Mouse (Mus musculus) neural tube, embryonic 12.5 days (tissue): ENCODE measurements at regions not wholly inside any gene's neighbourhood (a gene's known extent, or its start where the extent isn't known, plus 50 kb on each side); places are given as distances from the start of the nearest gene placed in this dataset.
A peak's percentile ranks its signal among the peaks of the same experiment; 100 is the strongest.

Experiments
- ATAC-seq: fragments of 200-750 bp; cut with Nextera tagmentation; 2 replicates; pipeline ENCODE4 v1.8.0; 2017; ENCODE audit warnings: low read depth, mild to moderate bottlenecking, moderate TSS enrichment, moderate library complexity; ENCODE audit not compliant: low FRiP score
- H3K27ac ChIP-seq: fragments of 300-500 bp; sonication (generic); 2 replicates; pipeline ENCODE4 v1.5.1; 2016
- H3K27me3 ChIP-seq: fragments of 300-500 bp; sonication (generic); replicated peaks from 2 replicates; pipeline ENCODE4 v1.6.1; 2016; ENCODE audit warnings: mild to moderate bottlenecking
- H3K36me3 ChIP-seq: fragments of 300-500 bp; sonication (generic); 2 replicates; pipeline ENCODE4 v1.6.1; 2016; ENCODE audit warnings: mild to moderate bottlenecking
- H3K4me1 ChIP-seq: fragments of 300-500 bp; sonication (generic); 2 replicates; pipeline ENCODE4 v1.6.1; 2016
- H3K4me2 ChIP-seq: fragments of 300-500 bp; sonication (generic); replicated peaks from 2 replicates; pipeline ENCODE4 v1.6.1; 2016; ENCODE audit warnings: mild to moderate bottlenecking
- H3K4me3 ChIP-seq: fragments of 300-500 bp; sonication (generic); 2 replicates; pipeline ENCODE4 v1.5.1; 2016
- H3K9ac ChIP-seq: fragments of 300-500 bp; sonication (generic); 2 replicates; pipeline ENCODE4 v1.6.1; 2016; ENCODE audit warnings: mild to moderate bottlenecking
- H3K9me3 ChIP-seq: fragments of 300-500 bp; sonication (generic); 2 replicates; pipeline ENCODE4 v1.6.1; 2016; ENCODE audit warnings: mild to moderate bottlenecking
- WGBS: fragments of 180-500 bp; shearing (Covaris S2); methylation state at CpG from one replicate; pipeline ENCODE4 v1.1.7; 2016; 5-methylcytosine and 5-hydroxymethylcytosine counted together

DNA sequence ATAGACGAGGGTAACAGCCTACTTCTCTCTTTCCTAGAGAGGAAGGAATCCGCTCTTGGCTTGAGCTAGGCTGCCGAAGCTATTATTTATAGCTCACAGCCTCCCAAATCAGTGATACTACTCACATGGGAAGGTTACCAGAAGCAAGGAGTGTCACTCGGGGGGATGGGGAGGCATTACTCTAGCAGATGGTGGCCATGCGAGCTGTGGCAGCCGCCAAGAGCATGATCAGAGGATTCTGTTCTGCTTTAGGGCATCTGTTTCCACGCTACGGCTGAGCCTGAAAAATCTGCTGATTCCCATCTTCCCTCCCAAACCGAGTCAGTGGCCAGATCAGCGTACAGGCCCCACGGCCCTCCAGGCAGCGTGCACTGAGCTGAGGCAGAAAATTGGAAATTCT lies 79.5 kb downstream of the Kctd12 start:
- Histone ChIP-seq H3K27me3 (no peaks in the 10 kb centered on the region), H3K4me1 (no peaks in the 10 kb centered on the region), H3K4me2 (no peak overlapping the region), H3K9ac (no peak overlapping the region), H3K9me3 (no peaks in the 10 kb centered on the region), H3K4me3 (no peak overlapping the region), H3K36me3 (no peaks in the 10 kb centered on the region), H3K27ac (no peak overlapping the region)
- WGBS = 52% methylated on average over 12 of the region's 12 CpGs
- ATAC-seq = 0 out of 2 replicates have a peak, but pooled peaks have one; percentile 41

- Histone ChIP-seq H3K4me2 (no peak overlapping the region), H3K4me1 (no peaks in the 10 kb centered on the region), H3K9me3 (no peaks in the 10 kb centered on the region), H3K27ac (no peak overlapping the region), H3K9ac (no peak overlapping the region), H3K27me3 (no peaks in the 10 kb centered on the region), H3K36me3 (no peaks in the 10 kb centered on the region), H3K4me3 (no peak overlapping the region)
- 93% methylated on average over 7 of the region's 7 CpGs for whole genome bisulfite sequencing
- no peak for ATAC-seq
Observed at GRCm38 (mm10) chr14:102902236-102902635, 80.2 kb downstream of the Kctd12 start.

DNA sequence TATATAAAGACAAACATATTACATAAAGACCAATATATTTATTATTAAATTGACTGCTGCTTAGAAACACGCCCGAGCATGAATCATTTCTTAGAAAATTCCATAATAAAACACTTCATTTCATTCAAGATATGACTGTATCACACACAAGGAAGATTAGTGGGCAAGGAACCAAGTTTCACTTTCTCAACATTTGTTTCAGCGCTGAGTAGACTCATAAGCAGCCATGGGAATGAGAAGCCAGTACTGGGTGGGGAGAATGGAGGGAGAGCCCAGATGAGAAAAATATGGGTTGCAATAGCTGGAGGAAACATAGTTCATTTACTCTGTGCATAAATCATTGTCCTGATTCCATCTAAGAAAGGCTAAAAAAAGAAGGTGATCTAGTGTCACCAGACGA lies 84.0 kb downstream of the Kctd12 start:
- Histone ChIP-seq H3K9me3 (no peaks in the 10 kb centered on the region), H3K36me3 (no peaks in the 10 kb centered on the region), H3K4me1 (no peaks in the 10 kb centered on the region), H3K4me3 (no peak overlapping the region), H3K9ac (no peak overlapping the region), H3K27me3 (no peaks in the 10 kb centered on the region), H3K4me2 (no peak overlapping the region), H3K27ac (no peak overlapping the region)
- 88% methylated on average over 4 of the region's 4 CpGs for WGBS
- no peak for ATAC-seq

GRCm38 (mm10) chr14:102897039-102897438 lies 85.4 kb downstream of the Kctd12 start:
- Histone ChIP-seq H3K4me3 (no peak overlapping the region), H3K27ac (no peak overlapping the region), H3K27me3 (no peaks in the 10 kb centered on the region), H3K4me1 (no peaks in the 10 kb centered on the region), H3K36me3 (no peaks in the 10 kb centered on the region), H3K4me2 (no peak overlapping the region), H3K9ac (no peak overlapping the region), H3K9me3 (no peaks in the 10 kb centered on the region)
- WGBS = 98% methylated on average over 1 of the region's 1 CpGs
- no peak for ATAC-seq

DNA sequence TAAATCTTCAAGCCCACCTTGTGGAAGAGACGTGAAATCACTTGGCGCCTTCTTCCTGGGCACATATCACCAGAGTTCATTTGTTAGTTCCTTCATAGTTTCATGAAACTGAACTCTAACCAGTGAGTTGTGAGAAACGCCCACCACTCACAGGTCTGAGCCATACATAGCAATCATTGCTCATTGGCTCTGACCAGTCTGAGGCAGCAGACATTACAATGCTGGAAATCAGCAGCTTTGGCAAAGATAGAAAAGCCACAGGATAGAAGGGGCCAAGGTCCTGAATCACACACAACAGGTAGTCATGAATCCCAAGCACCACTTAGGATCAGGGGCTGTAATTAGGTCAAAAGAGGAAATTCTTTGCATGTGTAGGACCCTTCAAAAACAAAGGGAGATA lies 85.9 kb downstream of the Kctd12 start:
- no peak for ATAC-seq
- Histone ChIP-seq H3K27me3 (no peaks in the 10 kb centered on the region), H3K4me2 (no peak overlapping the region), H3K27ac (no peak overlapping the region), H3K9me3 (no peaks in the 10 kb centered on the region), H3K36me3 (no peaks in the 10 kb centered on the region), H3K4me1 (no peaks in the 10 kb centered on the region), H3K9ac (no peak overlapping the region), H3K4me3 (no peak overlapping the region)
- 91% methylated on average over 3 of the region's 3 CpGs for WGBS

- Histone ChIP-seq H3K9me3 (no peaks in the 10 kb centered on the region), H3K27ac (no peak overlapping the region), H3K4me1 (no peaks in the 10 kb centered on the region), H3K4me3 (no peak overlapping the region), H3K36me3 (no peaks in the 10 kb centered on the region), H3K4me2 (no peak overlapping the region), H3K27me3 (no peaks in the 10 kb centered on the region), H3K9ac (no peak overlapping the region)
- 93% methylated on average over 7 of the region's 7 CpGs for WGBS
- no peak for ATAC-seq
Observed at GRCm38 (mm10) chr14:102893241-102893640, 89.2 kb downstream of the Kctd12 start.

- 64% methylated on average over 4 of the region's 4 CpGs for WGBS
- Histone ChIP-seq H3K27me3 (no peaks in the 10 kb centered on the region), H3K36me3 (no peaks in the 10 kb centered on the region), H3K4me2 (no peak overlapping the region), H3K4me3 (no peak overlapping the region), H3K27ac (no peak overlapping the region), H3K4me1 (no peaks in the 10 kb centered on the region), H3K9ac (no peak overlapping the region), H3K9me3 (no peaks in the 10 kb centered on the region)
- no peak for ATAC-seq
Observed at GRCm38 (mm10) chr14:102891552-102891951, 90.9 kb downstream of the Kctd12 start.

DNA sequence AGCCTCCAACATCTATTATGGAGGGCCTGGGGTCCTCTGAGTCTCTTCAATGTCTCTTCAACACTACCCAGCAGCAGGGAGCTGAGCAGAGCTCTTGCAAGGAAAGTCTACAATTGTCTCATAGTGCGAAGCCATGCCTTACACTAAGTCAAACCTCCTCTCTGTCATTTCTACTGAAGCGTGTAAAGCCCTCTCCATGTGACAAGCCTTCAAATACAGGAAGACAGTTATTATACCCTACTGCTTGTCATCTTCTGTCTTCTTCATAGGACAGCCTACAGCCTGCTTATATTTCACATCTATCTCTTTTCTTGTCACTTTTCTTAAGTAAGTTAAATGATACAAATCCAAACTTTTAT lies 97.2 kb downstream of the Kctd12 start:
- Histone ChIP-seq H3K9ac (no peak overlapping the region), H3K27me3 (no peaks in the 10 kb centered on the region), H3K4me1 (no peaks in the 10 kb centered on the region), H3K36me3 (no peaks in the 10 kb centered on the region), H3K27ac (no peak overlapping the region), H3K4me3 (no peak overlapping the region), H3K9me3 (no peaks in the 10 kb centered on the region), H3K4me2 (no peak overlapping the region)
- ATAC-seq = no peak
- WGBS = 87% methylated on average over 2 of the region's 2 CpGs

GRCm38 (mm10) chr14:102884539-102885239 lies 97.7 kb downstream of the Kctd12 start:
- ATAC-seq = no peak
- Histone ChIP-seq H3K27me3 (no peaks in the 10 kb centered on the region), H3K9me3 (no peaks in the 10 kb centered on the region), H3K27ac (no peak overlapping the region), H3K9ac (no peak overlapping the region), H3K4me3 (no peak overlapping the region), H3K36me3 (no peaks in the 10 kb centered on the region), H3K4me2 (no peak overlapping the region), H3K4me1 (no peaks in the 10 kb centered on the region)
- WGBS = 91% methylated on average over 10 of the region's 10 CpGs

DNA sequence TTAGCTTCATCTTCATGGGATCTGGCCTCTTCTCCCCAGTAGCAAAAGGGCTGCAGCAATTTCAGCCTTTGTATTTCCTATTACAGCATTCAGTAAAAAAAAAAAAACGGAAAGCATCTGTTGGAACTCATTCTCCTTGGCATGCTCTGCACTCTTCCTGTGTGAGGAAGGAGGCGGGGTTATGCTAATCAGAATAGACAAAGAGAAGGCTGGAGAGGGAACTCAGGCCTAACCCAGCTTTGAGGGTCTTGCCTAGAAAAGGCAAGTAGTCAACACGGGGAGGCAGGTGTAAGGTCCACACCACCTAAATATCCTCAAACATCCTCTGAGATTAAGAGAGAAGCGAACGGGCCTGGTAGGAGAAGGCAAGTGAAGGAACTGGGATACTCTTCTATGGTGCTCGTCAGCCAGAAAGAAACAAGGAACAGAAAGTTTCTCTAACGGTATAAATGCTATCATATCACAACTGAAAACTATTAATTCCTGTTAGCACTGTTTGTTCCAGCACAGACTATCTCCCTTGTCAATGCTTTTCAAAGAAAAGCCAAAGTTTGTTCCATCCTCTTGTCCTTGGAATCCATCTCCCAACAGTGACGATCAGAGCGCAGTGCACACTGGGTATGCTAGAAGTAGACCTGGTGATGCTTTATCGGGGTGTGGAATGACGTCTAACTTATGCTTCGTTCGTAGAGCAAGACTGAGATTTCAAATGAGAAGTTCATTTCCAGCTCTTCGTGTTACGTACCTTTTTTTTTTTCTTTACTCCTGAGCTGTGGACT lies 98.9 kb downstream of the Kctd12 start:
- 85% methylated on average over 15 of the region's 15 CpGs for WGBS
- Histone ChIP-seq H3K4me3 (no peak overlapping the region), H3K27ac (no peak overlapping the region), H3K4me2 (no peak overlapping the region), H3K9me3 (no peaks in the 10 kb centered on the region), H3K4me1 (no peaks in the 10 kb centered on the region), H3K9ac (no peak overlapping the region), H3K27me3 (no peaks in the 10 kb centered on the region), H3K36me3 (no peaks in the 10 kb centered on the region)
- ATAC-seq = peak; percentile 75; the same call in 1 of the 2 replicates

GRCm38 (mm10) chr14:102882281-102882680 lies 100.2 kb downstream of the Kctd12 start:
- Histone ChIP-seq H3K9me3 (no peaks in the 10 kb centered on the region), H3K9ac (no peak overlapping the region), H3K4me1 (no peaks in the 10 kb centered on the region), H3K27me3 (no peaks in the 10 kb centered on the region), H3K4me2 (no peak overlapping the region), H3K27ac (no peak overlapping the region), H3K36me3 (no peaks in the 10 kb centered on the region), H3K4me3 (no peak overlapping the region)
- 84% methylated on average over 3 of the region's 3 CpGs for WGBS
- ATAC-seq = no peak

DNA sequence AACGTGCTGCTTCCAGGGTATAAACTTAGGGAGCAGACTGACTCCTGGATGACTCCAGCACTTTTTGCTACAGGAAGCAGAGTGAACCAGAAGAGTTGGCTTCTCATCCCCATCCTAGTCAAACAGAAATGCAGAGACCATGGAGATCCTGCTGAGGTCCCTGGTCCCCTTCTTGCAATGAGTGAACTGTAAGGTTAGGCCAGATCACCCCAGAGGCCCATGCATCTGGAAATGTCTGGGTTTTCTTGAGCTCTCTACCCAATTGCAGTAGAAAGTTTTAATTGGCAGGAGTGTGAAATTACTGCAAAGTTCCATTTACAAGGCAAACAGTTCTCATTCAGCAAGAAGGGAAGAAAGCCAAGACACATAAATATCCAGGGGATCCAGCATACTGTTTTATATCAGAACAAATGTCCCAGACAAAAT lies 101.8 kb downstream of the Kctd12 start:
- H3K4me3 ChIP-seq = no peak overlapping the region
- H3K9ac ChIP-seq = no peak overlapping the region
- no peak for ATAC-seq
- no peaks in the 10 kb centered on the region for H3K4me1 ChIP-seq
- H3K4me2 ChIP-seq = no peak overlapping the region
- H3K27ac ChIP-seq = no peak overlapping the region
- H3K36me3 ChIP-seq = no peaks in the 10 kb centered on the region
- WGBS = 70% methylated on average over 1 of the region's 1 CpGs
- no peaks in the 10 kb centered on the region for H3K27me3 ChIP-seq
- H3K9me3 ChIP-seq = no peaks in the 10 kb centered on the region

DNA sequence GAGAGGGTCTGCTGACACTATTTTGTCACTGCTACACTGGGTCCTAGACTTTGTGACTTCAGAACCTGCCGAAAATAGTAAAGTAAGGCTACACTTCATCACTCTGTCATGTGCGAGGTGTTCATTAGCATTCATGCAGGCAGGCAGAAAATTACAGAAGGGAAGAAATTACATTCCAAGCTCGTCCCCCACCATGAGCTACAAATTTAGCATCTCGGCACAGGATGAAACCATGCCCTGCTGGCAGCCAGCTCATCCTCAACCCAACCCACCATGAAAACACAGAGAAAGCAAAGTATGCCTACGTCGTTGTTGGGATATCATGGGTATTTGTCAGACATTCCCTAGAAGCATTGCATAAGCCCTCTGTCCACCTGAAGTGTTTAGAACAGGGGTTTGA lies 103.9 kb downstream of the Kctd12 start:
- WGBS = 86% methylated on average over 6 of the region's 6 CpGs
- Histone ChIP-seq H3K36me3 (no peaks in the 10 kb centered on the region), H3K27ac (no peak overlapping the region), H3K9me3 (no peaks in the 10 kb centered on the region), H3K27me3 (no peaks in the 10 kb centered on the region), H3K4me1 (no peaks in the 10 kb centered on the region), H3K4me3 (no peak overlapping the region), H3K9ac (no peak overlapping the region), H3K4me2 (no peak overlapping the region)
- ATAC-seq = no peak
